19 mouse cellular contexts compared by ENCODE assay signal in genomic region chr14:79985696-79986095, GRCm38 (mm10). TPM values are rescaled to one million over a fixed set of nuclear protein-coding genes. Genes with fewer than 3 reads are reported as not detected.
A peak's percentile ranks its signal among the peaks of the same experiment; 100 is the strongest.
DNase-seq lines count a peak whose midpoint lies in the region; ATAC-seq and TF ChIP-seq lines count a peak whose summit lies in the region.
"Had no signal": no experiment of that assay in that cellular context is flagged by ENCODE, and none has a peak within 500 bp of the region (broad histone marks: within the 10 kb centered on the region; RNA-seq: fewer than 3 reads in every experiment).

No protein-coding gene starts in this region.

- no peaks in the 10 kb centered on the region for H3K36me3 ChIP-seq in heart, embryonic 12.5 days
- no peaks in the 10 kb centered on the region for H3K36me3 ChIP-seq in small intestine, adult 2 months (ENCODE audit: control insufficient read depth, insufficient read depth, low read length)
- H3K36me3 ChIP-seq: embryonic facial prominence, embryonic 10.5 days had no signal

- ATAC-seq in heart, embryonic 12.5 days (ENCODE audit: insufficient number of reproducible peaks, low FRiP score), result no peak

- WGBS in heart, embryonic 12.5 days, result 60% methylated on average over 2 of the region's 2 CpGs
- 38% methylated on average over 2 of the region's 2 CpGs for WGBS in small intestine, adult 2 months
- 79% methylated on average over 2 of the region's 2 CpGs for WGBS in lung, adult 2 months

- H3K9ac ChIP-seq in heart, embryonic 12.5 days, result no peak overlapping the region

- no peak for TF ChIP-seq POLR2A in small intestine, adult 2 months (IDR thresholded peaks at IDR 0.05; ENCODE audit: low read depth, low read length)
- TF ChIP-seq POLR2A in lung, adult 2 months (IDR thresholded peaks at IDR 0.05; ENCODE audit: borderline replicate concordance, extremely low read depth, low read depth, low read length), result no peak

- TF ChIP-seq CTCF in small intestine, adult 2 months (IDR thresholded peaks at IDR 0.05; ENCODE audit: extremely low read depth, insufficient read length, insufficient replicate concordance, low read depth, low read length), result no peak
- TF ChIP-seq CTCF in lung, adult 2 months (IDR thresholded peaks at IDR 0.05; ENCODE audit: insufficient read depth, low read length), result no peak

- peak; percentile 96 for DNase-seq in heart, adult 11 months
- peak; percentile 44 for DNase-seq in left cerebral cortex, postnatal 4 days
- DNase-seq in left cerebral cortex, postnatal 36 days (ENCODE audit: low spot score in 2 of 2), result no peak
- DNase-seq in heart, adult 9 months (ENCODE audit: low spot score in 2 of 2), result peak; percentile 65 to 72
- no peak for DNase-seq in lung, adult 2 months
- DNase-seq: adrenal gland, postnatal 14 days; cerebellum, adult 11 months; kidney, adult 18-20 months; kidney, postnatal 14 days; lung, adult 18-20 months; right cerebral cortex, adult 18-20 months; thymus, postnatal 4 days had no signal

- no peaks in the 10 kb centered on the region for H3K27me3 ChIP-seq in heart, embryonic 12.5 days (replicated peaks)
- H3K27me3 ChIP-seq in small intestine, adult 2 months (ENCODE audit: control insufficient read depth, insufficient read depth, low read length), result no peaks in the 10 kb centered on the region
- H3K27me3 ChIP-seq: CH12.LX had no signal

- no peak overlapping the region for H3K4me3 ChIP-seq in heart, embryonic 12.5 days
- no peak overlapping the region for H3K4me3 ChIP-seq in small intestine, adult 2 months (ENCODE audit: low read depth, low read length)
- H3K4me3 ChIP-seq in lung, adult 2 months (replicated peaks; ENCODE audit: extremely low read depth, low read depth, low read length), result no peak overlapping the region
- H3K4me3 ChIP-seq: embryonic facial prominence, embryonic 10.5 days had no signal

- no peak overlapping the region for H3K27ac ChIP-seq in heart, embryonic 12.5 days (ENCODE audit: poor library complexity, severe bottlenecking)
- H3K27ac ChIP-seq in small intestine, adult 2 months (ENCODE audit: insufficient read depth, low read depth, low read length), result peak overlapping the region; percentile 24
- H3K27ac ChIP-seq: embryonic facial prominence, embryonic 10.5 days had no signal

- no peaks in the 10 kb centered on the region for H3K4me1 ChIP-seq in heart, embryonic 12.5 days (replicated peaks)
- H3K4me1 ChIP-seq in small intestine, adult 2 months (ENCODE audit: control insufficient read depth, insufficient read depth, insufficient read length, low read length), result peaks cover 5% of the 10 kb centered on the region; the same call in 1 of the 2 replicates
- no peaks in the 10 kb centered on the region for H3K4me1 ChIP-seq in lung, adult 2 months (ENCODE audit: control insufficient read depth, insufficient read depth, low read length)
- H3K4me1 ChIP-seq: embryonic facial prominence, embryonic 10.5 days had no signal

- intact Hi-C loops in left cerebral cortex, postnatal 4 days (cut with DNase I), result no loop called here
- intact Hi-C loops in left cerebral cortex, postnatal 36 days (cut with DNase I), result no loop called here

- H3K9me3 ChIP-seq in heart, embryonic 12.5 days (replicated peaks), result no peaks in the 10 kb centered on the region
- H3K9me3 ChIP-seq: embryonic facial prominence, embryonic 10.5 days had no signal

- no peak overlapping the region for H3K4me2 ChIP-seq in heart, embryonic 12.5 days
- H3K4me2 ChIP-seq: liver, embryonic 11.5 days had no signal

RNA-seq across cellular contexts. Expression of gene Olfm4, which starts 1.8 kb away (rescaled TPM):
- polyA plus RNA-seq in heart, embryonic 12.5 days (2016; fragmentation: Nextera tagmentation; extraction: Ambion mirVana), result 0.18 and 0.21 TPM in 2 replicates
- total RNA-seq in left cerebral cortex, postnatal 4 days (2021), result 1 to 10 TPM; 1.6 to 3.3 TPM
- total RNA-seq in left cerebral cortex, postnatal 36 days (2021), result under 1 TPM; 0.69 to 0.93 TPM
- polyA plus RNA-seq in small intestine, adult 2 months (2012; rRNA removed), result 86.6 and 91.2 TPM in 2 replicates
- 0.03 TPM in 1 of 2 replicates, not detected in the other for polyA plus RNA-seq in lung, adult 2 months (2012; rRNA removed)
- total RNA-seq: gastrocnemius, adult 8-10 months; MEL had no signal

Comparison
In these comparisons a context has a peak if more than half of its experiments do, and no peak if none do; other contexts are left out.
1. DNase-seq: peak in heart, adult 11 months (single experiment), left cerebral cortex, postnatal 4 days (single experiment) and heart, adult 9 months (2 of 2); none in left cerebral cortex, postnatal 36 days (0 of 2) and lung, adult 2 months (single experiment).
2. RNA of gene Olfm4, which starts 1.8 kb away (polyA plus RNA-seq): 86.6 to 91.2 TPM in small intestine, adult 2 months; 0.18 to 0.21 TPM in heart, embryonic 12.5 days and 0.03 TPM in lung, adult 2 months; every median in the first group is over 10 times any median in the second.